Mouse (Mus musculus): Measurements from ENCODE around the gene Gm4724. TPM values are rescaled to one million over a fixed set of nuclear protein-coding genes. Genes with fewer than 3 reads are reported as not detected.

The Gm4724 gene
- 4.7 TPM for polyA plus RNA-seq (2017; shearing (Covaris generic))

DNA sequence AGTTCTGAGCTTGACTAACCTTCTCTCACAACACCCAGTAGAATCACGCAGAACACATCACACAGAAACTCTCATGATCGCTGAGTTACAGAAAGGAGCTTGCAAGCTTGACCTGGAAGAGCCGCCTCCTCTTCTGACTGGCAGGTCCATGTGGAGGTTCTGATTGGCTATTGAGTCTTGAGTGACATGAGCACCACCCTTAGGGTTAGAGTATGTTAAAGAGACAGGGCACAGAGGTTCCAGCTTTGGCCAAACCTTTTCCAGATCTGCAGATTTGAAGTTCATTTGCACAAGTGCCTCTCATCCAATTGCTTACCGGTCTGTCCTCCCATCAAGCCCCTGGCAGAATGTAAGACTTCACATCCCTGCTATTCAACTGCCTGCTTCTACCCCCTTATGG, at the start of gene Gm4724:
TSS of gene Gm4724 (minus strand) at position 101 of the 400 bp plus-strand sequence.

DNA sequence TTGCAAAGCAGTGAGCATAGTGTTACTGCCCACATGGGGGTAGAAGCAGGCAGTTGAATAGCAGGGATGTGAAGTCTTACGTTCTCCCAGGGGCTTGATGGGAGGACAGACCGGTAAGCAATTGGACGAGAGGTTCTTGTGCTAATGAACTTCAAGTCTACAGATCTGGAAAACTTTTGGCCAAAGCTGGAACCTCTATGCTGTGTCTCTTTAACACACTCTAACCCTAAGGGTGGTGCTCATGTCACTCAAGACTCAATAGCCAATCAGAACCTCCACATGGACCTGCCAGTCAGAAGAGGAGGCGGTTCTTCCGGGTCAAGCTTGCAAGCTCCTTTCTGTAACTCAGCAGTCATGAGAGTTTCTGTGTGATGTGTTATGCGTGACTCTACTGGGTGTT, 34.1 kb upstream of the Gm4724 start, which contains the start of gene Zfp965:
TSS of gene Zfp965 (plus strand) at position 301 of the 400 bp plus-strand sequence.

Other genes starting within 250 kb of the Gm4724 start
- gene Gm14391, start 228.9 kb downstream of the Gm4724 start, polyA plus RNA-seq (2017; shearing (Covaris generic)), result 2.9 TPM
- gene Gm14440, start 160.7 kb downstream of the Gm4724 start, polyA plus RNA-seq (2017; shearing (Covaris generic)), result 1.2 TPM
- gene Gm4631, start 97.6 kb downstream of the Gm4724 start, polyA plus RNA-seq (2017; shearing (Covaris generic)), result 4.9 TPM
- 0.46 TPM for gene Zfp968, start 63.4 kb downstream of the Gm4724 start, polyA plus RNA-seq (2017; shearing (Covaris generic))
- 4.9 TPM for gene Zfp965, start 34.2 kb upstream of the Gm4724 start, polyA plus RNA-seq (2017; shearing (Covaris generic))
- 4.4 TPM for gene Gm11007, start 208.2 kb upstream of the Gm4724 start, polyA plus RNA-seq (2017; shearing (Covaris generic))

Measured in effector memory CD4-positive, alpha-beta T cell, adult 5 months (primary cell).